Mouse (Mus musculus) CH12.LX (cell line): ENCODE measurements around the gene Gm45799. TPM values are rescaled to one million over a fixed set of nuclear protein-coding genes. Genes with fewer than 3 reads are reported as not detected.

Source experiments
- DNase-seq: peaks from one replicate; pipeline ENCODE4 v3.0.0-alpha.2; 2013; ENCODE audit errors: extremely low read depth
- H3K27ac ChIP-seq: 2 replicates; pipeline ENCODE4 v1.5.1; 2012; ENCODE audit warnings: low read depth, mild to moderate bottlenecking, control low read depth, moderate library complexity; ENCODE audit not compliant: insufficient read depth
- H3K27me3 ChIP-seq: replicated peaks from 2 replicates; pipeline ENCODE3; 2012; ENCODE audit warnings: inconsistent platforms
- H3K36me3 ChIP-seq, 2 experiments: replicated peaks in 1 of 2; 2 replicates each; pipeline versions ENCODE3 to v1.6.1; 2012; ENCODE audit warnings: inconsistent platforms in 1 of 2, low read length in 1 of 2, mild to moderate bottlenecking in 1 of 2, mixed read lengths in 1 of 2, moderate library complexity in 1 of 2; ENCODE audit not compliant: control insufficient read depth in 1 of 2, insufficient read depth in 1 of 2
- H3K4me1 ChIP-seq, 2 experiments: 2 replicates each; pipeline ENCODE4 v1.6.1; 2012; ENCODE audit warnings: inconsistent platforms in 1 of 2, moderate library complexity in 1 of 2; ENCODE audit not compliant: insufficient read depth in 2 of 2, control insufficient read depth in 1 of 2
- H3K4me2 ChIP-seq: 2 replicates; pipeline ENCODE4 v1.6.1; 2012; ENCODE audit warnings: low read depth, mild to moderate bottlenecking, control low read depth; ENCODE audit not compliant: poor library complexity, insufficient read depth, severe bottlenecking
- H3K4me3 ChIP-seq, 3 experiments: fragments of 150-350 bp in 1 of 3; sonication (generic) in 1 of 3; replicated peaks in 1 of 3; 2 replicates each; pipeline versions ENCODE3 to v1.5.1; 2011 to 2012; ENCODE audit warnings: low read depth in 2 of 3, low read length in 2 of 3, mild to moderate bottlenecking in 2 of 3, moderate library complexity in 2 of 3, control low read depth in 1 of 3, improper control_type of control experiment in 1 of 3, inconsistent platforms in 1 of 3, mixed read lengths in 1 of 3; ENCODE audit not compliant: poor library complexity in 1 of 3
- H3K79me2 ChIP-seq: replicated peaks from 2 replicates; pipeline ENCODE4 v1.6.1; 2012; ENCODE audit warnings: mild to moderate bottlenecking, moderate library complexity; ENCODE audit not compliant: control insufficient read depth, poor library complexity, insufficient read depth, severe bottlenecking; ENCODE audit errors: extremely low read depth
- H3K9ac ChIP-seq: 2 replicates; pipeline ENCODE4 v1.6.1; 2012; ENCODE audit warnings: low read depth, mild to moderate bottlenecking, control low read depth, moderate library complexity; ENCODE audit not compliant: insufficient read depth
- H3K9me3 ChIP-seq: replicated peaks from 2 replicates; pipeline ENCODE3; 2012; ENCODE audit warnings: low read length, inconsistent platforms, mixed read lengths
- BHLHE40 ChIP-seq: IDR thresholded peaks from 2 replicates; pipeline ENCODE4 v1.6.1; 2011; ENCODE audit warnings: mild to moderate bottlenecking, low read depth, low read length, improper control_type of control experiment
- CHD1 ChIP-seq: IDR thresholded peaks from 2 replicates; pipeline ENCODE4 v1.6.1; 2012; ENCODE audit warnings: low read depth, low read length, improper control_type of control experiment, inconsistent platforms
- CHD2 ChIP-seq: IDR thresholded peaks from 2 replicates; pipeline ENCODE4 v1.6.1; 2011; ENCODE audit warnings: low read length, improper control_type of control experiment
- CTCF ChIP-seq, 2 experiments: IDR thresholded peaks in 1 of 2; conservative IDR thresholded peaks in 1 of 2; 2 replicates each; pipeline ENCODE4 v1.5.1; 2011 to 2012; ENCODE audit warnings: low read depth in 2 of 2, low read length in 2 of 2, improper control_type of control experiment in 1 of 2, inconsistent platforms in 1 of 2, mild to moderate bottlenecking in 1 of 2, moderate library complexity in 1 of 2
- E2F4 ChIP-seq: IDR thresholded peaks from 2 replicates; pipeline ENCODE4 v1.6.1; 2011; ENCODE audit warnings: low read depth, low read length, improper control_type of control experiment; ENCODE audit not compliant: insufficient replicate concordance
- ELF1 ChIP-seq: IDR thresholded peaks from 2 replicates; pipeline ENCODE4 v1.6.1; 2014; ENCODE audit warnings: low read depth, mild to moderate bottlenecking, inconsistent platforms, low read length, improper control_type of control experiment
- EP300 ChIP-seq: IDR thresholded peaks from 2 replicates; pipeline ENCODE4 v1.6.1; 2011; ENCODE audit warnings: low read length, improper control_type of control experiment
- ETS1 ChIP-seq: conservative IDR thresholded peaks from 2 replicates; pipeline ENCODE4 v1.6.1; 2012; ENCODE audit warnings: low read depth, mild to moderate bottlenecking, inconsistent platforms, low read length, improper control_type of control experiment, moderate library complexity
- HCFC1 ChIP-seq: IDR thresholded peaks from 2 replicates; pipeline ENCODE4 v1.6.1; 2012; ENCODE audit warnings: low read depth, mild to moderate bottlenecking, inconsistent platforms, low read length, improper control_type of control experiment
- IRF4 ChIP-seq: IDR thresholded peaks from 2 replicates; pipeline ENCODE4 v1.6.1; 2014; ENCODE audit warnings: low read depth, mild to moderate bottlenecking, inconsistent platforms, low read length, improper control_type of control experiment
- JUN ChIP-seq: IDR thresholded peaks from 2 replicates; pipeline ENCODE4 v1.6.1; 2011; ENCODE audit warnings: low read depth, mild to moderate bottlenecking, low read length, improper control_type of control experiment, moderate library complexity; ENCODE audit not compliant: insufficient read depth
- JUND ChIP-seq: conservative IDR thresholded peaks from 2 replicates; pipeline ENCODE4 v1.6.1; 2011; ENCODE audit warnings: low read depth, low read length, improper control_type of control experiment
- KAT2A ChIP-seq: IDR thresholded peaks from 2 replicates; pipeline ENCODE4 v1.6.1; 2012; ENCODE audit warnings: low read length, improper control_type of control experiment, inconsistent platforms; ENCODE audit not compliant: insufficient replicate concordance
- MAFK ChIP-seq: IDR thresholded peaks from 2 replicates; pipeline ENCODE4 v1.6.1; 2011; ENCODE audit warnings: low read length, improper control_type of control experiment; ENCODE audit not compliant: insufficient replicate concordance
- MAX ChIP-seq: IDR thresholded peaks from 2 replicates; pipeline ENCODE4 v1.6.1; 2011; ENCODE audit warnings: low read length, improper control_type of control experiment
- MXI1 ChIP-seq: IDR thresholded peaks from 2 replicates; pipeline ENCODE4 v1.6.1; 2011; ENCODE audit warnings: mild to moderate bottlenecking, low read depth, low read length, improper control_type of control experiment
- NELFE ChIP-seq: IDR thresholded peaks from 2 replicates; pipeline ENCODE4 v1.6.1; 2011; ENCODE audit warnings: low read depth, low read length, improper control_type of control experiment
- NRF1 ChIP-seq: IDR thresholded peaks from 2 replicates; pipeline ENCODE4 v1.6.1; 2014; ENCODE audit warnings: low read depth, mild to moderate bottlenecking, inconsistent platforms, low read length, improper control_type of control experiment, moderate library complexity
- PAX5 ChIP-seq: IDR thresholded peaks from 2 replicates; pipeline ENCODE4 v1.6.1; 2012; ENCODE audit warnings: low read length, inconsistent platforms, mixed read lengths
- POLR2AphosphoS2 ChIP-seq: IDR thresholded peaks from 2 replicates; pipeline ENCODE4 v1.6.1; 2011; ENCODE audit warnings: low read depth, low read length, improper control_type of control experiment
- RCOR1 ChIP-seq: conservative IDR thresholded peaks from 2 replicates; pipeline ENCODE4 v1.6.1; 2012; ENCODE audit warnings: low read depth, mild to moderate bottlenecking, inconsistent platforms, low read length, improper control_type of control experiment
- SIN3A ChIP-seq: IDR thresholded peaks from 2 replicates; pipeline ENCODE4 v1.6.1; 2012; ENCODE audit warnings: low read length, improper control_type of control experiment, inconsistent platforms
- SMC3 ChIP-seq: IDR thresholded peaks from 2 replicates; pipeline ENCODE4 v1.6.1; 2011; ENCODE audit warnings: low read depth, low read length, improper control_type of control experiment
- TCF12 ChIP-seq: IDR thresholded peaks from 2 replicates; pipeline ENCODE4 v1.6.1; 2014; ENCODE audit warnings: low read depth, mild to moderate bottlenecking, inconsistent platforms, low read length, improper control_type of control experiment
- UBTF ChIP-seq: IDR thresholded peaks from 2 replicates; pipeline ENCODE4 v1.6.1; 2012; ENCODE audit warnings: low read depth, mild to moderate bottlenecking, inconsistent platforms, low read length, improper control_type of control experiment, moderate library complexity
- USF1 ChIP-seq: IDR thresholded peaks from 2 replicates; pipeline ENCODE4 v1.6.1; 2014; ENCODE audit warnings: low read depth, mild to moderate bottlenecking, inconsistent platforms, low read length, improper control_type of control experiment
- ZC3H11A ChIP-seq: IDR thresholded peaks from 2 replicates; pipeline ENCODE4 v1.6.1; 2012; ENCODE audit warnings: low read depth, mild to moderate bottlenecking, inconsistent platforms, low read length, improper control_type of control experiment
- ZKSCAN1 ChIP-seq: IDR thresholded peaks from 2 replicates; pipeline ENCODE4 v1.6.1; 2012; ENCODE audit warnings: low read depth, inconsistent platforms, low read length, improper control_type of control experiment, borderline replicate concordance
- ZMIZ1 ChIP-seq: IDR thresholded peaks from 2 replicates; pipeline ENCODE4 v1.6.1; 2012; ENCODE audit warnings: low read depth, mild to moderate bottlenecking, inconsistent platforms, low read length, improper control_type of control experiment
- ZNF384 ChIP-seq: IDR thresholded peaks from 2 replicates; pipeline ENCODE4 v1.6.1; 2012; ENCODE audit warnings: low read depth, low read length, improper control_type of control experiment, inconsistent platforms
- dilution Hi-C: fragments of 300-500 bp; cut with MboI; formaldehyde crosslinking; loops from 2 replicates; pipeline ENCODE4 v1.14.3; 2020; ENCODE audit warnings: low sequenced_read_pairs; ENCODE audit not compliant: extremely low pct_unique_long_range_greater_than_20kb, extremely low pct_ligation_motif_present
- in situ Hi-C: fragments of 300-500 bp; cut with MboI; formaldehyde crosslinking; loops from 3 replicates; pipeline ENCODE4 v1.14.3; 2019; ENCODE audit warnings: low sequenced_read_pairs, low pct_ligation_motif_present, low pct_unique_long_range_greater_than_20kb, mixed read lengths
- polyA plus RNA-seq: library from polyadenylated mRNA; unstranded; fragments of >175 nt; gene quantifications from 2 replicates; pipeline ENCODE4 v1.2.1, GENCODE M21; 2012; ENCODE audit warnings: low read depth; ENCODE audit not compliant: insufficient read length
- total RNA-seq, 2 experiments: library from RNA; depleted of rRNA; stranded (reverse); fragments of 300-350 nt in 1 of 2; fragments of >200 nt in 1 of 2; gene quantifications; 2 replicates each; pipeline ENCODE4 v1.2.3; 2012 to 2014

The Gm45799 gene
- total and polyA plus RNA-seq, 3 experiments, result 51.6 to 54.4 (median 54.0) TPM

- H3K27ac ChIP-seq, result no peak within 1 kb of the TSS
- peaks cover 3 to 28% of the 10 kb centered on the region in 2 experiments; a peak in 3 of 4 replicates for H3K4me1 ChIP-seq
- H3K79me2 ChIP-seq, result no peaks in the 10 kb centered on the region
- in situ Hi-C loops, result no loop called here
- peaks cover 18 to 37% of the 10 kb centered on the region in 2 experiments for H3K36me3 ChIP-seq
- H3K9ac ChIP-seq, result peak within 1 kb of the TSS; percentile 51
- H3K27me3 ChIP-seq, result peaks cover 9% of the 10 kb centered on the region
- TF ChIP-seq BHLHE40 (peak; percentile 85), TCF12 (no peak), ZMIZ1 (no peak), USF1 (no peak), POLR2AphosphoS2 (no peak), CTCF (conservative IDR thresholded peaks at IDR 0.05 in 1 of 2, IDR thresholded peaks at IDR 0.05 in 1 of 2; ENCODE audit: low read depth in 2 of 2, low read length in 2 of 2) (no peak), JUN (no peak), PAX5 (no peak), NRF1 (peak; percentile 64), SMC3 (no peak), E2F4 (no peak), KAT2A (no peak), NELFE (no peak), ELF1 (no peak), ZNF384 (no peak), RCOR1 (no peak), ETS1 (no peak), SIN3A (no peak), MXI1 (0 out of 2 replicates have a peak, but pooled peaks have one; percentile 20), HCFC1 (no peak)
- H3K4me3 ChIP-seq, result peak within 1 kb of the TSS; percentile 53 to 76 (median 69)
- peak within 1 kb of the TSS; percentile 84 for H3K4me2 ChIP-seq
- DNase-seq, result peak; percentile 53
- no peaks in the 10 kb centered on the region for H3K9me3 ChIP-seq
- dilution Hi-C loops, result no loop called here
These were observed 7.1 kb upstream of the Gm45799 start, which contains the start of gene Trim3 for GRCm38 (mm10) chr7:105633127-105633800. Gene Trim3, minus strand, starts transcription at chr7:105633571.

GRCm38 (mm10) chr7:105633801-105634135 lies 6.6 kb upstream of the Gm45799 start:
- H3K9me3 ChIP-seq, result no peaks in the 10 kb centered on the region
- H3K27ac ChIP-seq, result no peak overlapping the region
- in situ Hi-C loops, result no loop called here
- H3K9ac ChIP-seq, result no peak overlapping the region
- no peak for DNase-seq
- H3K79me2 ChIP-seq, result 0 out of 2 replicates have a peak, but pooled peaks cover under 1% of the 10 kb centered on the region
- H3K4me2 ChIP-seq, result peak overlapping the region; percentile 84; the same call in 1 of the 2 replicates
- dilution Hi-C loops, result no loop called here
- peaks cover 3 to 26% of the 10 kb centered on the region in 2 experiments; a peak in 3 of 4 replicates for H3K4me1 ChIP-seq
- H3K4me3 ChIP-seq, result peak overlapping the region in 2 of 3 experiments; percentile 35 to 69
- H3K27me3 ChIP-seq, result peaks cover 9% of the 10 kb centered on the region
- H3K36me3 ChIP-seq, result peaks cover 18 to 42% of the 10 kb centered on the region in 2 experiments
- TF ChIP-seq E2F4, result no peak
- TF ChIP-seq IRF4, result no peak
- no peak for TF ChIP-seq MXI1
- no peak for TF ChIP-seq ZC3H11A
- TF ChIP-seq JUND, result no peak
- TF ChIP-seq ZKSCAN1, result no peak
- no peak for TF ChIP-seq KAT2A
- TF ChIP-seq MAFK, result no peak
- TF ChIP-seq MAX, result no peak
- no peak for TF ChIP-seq EP300
- TF ChIP-seq TCF12, result no peak
- no peak for TF ChIP-seq SIN3A
- TF ChIP-seq USF1, result no peak
- no peak for TF ChIP-seq CHD1
- no peak for TF ChIP-seq ETS1
- no peak for TF ChIP-seq UBTF
- no peak for TF ChIP-seq HCFC1
- no peak for TF ChIP-seq CHD2
